Mouse (Mus musculus) left cerebral cortex, adult 2 months (tissue): Measurements from ENCODE around the gene Adgrf3. TPM values are rescaled to one million over a fixed set of nuclear protein-coding genes. Genes with fewer than 3 reads are reported as not detected.
A peak's percentile ranks its signal among the peaks of the same experiment; 100 is the strongest.
"Not testable (repeated sequence)": the region's sequence is repeated elsewhere in the genome, so short reads cannot be mapped to it uniquely, and the experiment has no call there.

Experiments
- DNase-seq, 2 experiments: peaks; one replicate each; pipeline ENCODE4 v3.0.0; 2021 to 2022; ENCODE audit warnings: low spot score in 2 of 2, mixed read lengths in 1 of 2; ENCODE audit errors: extremely low spot score in 1 of 2
- H3K27ac ChIP-seq: fragments of 200-600 bp; 2 replicates; pipeline ENCODE4 v1.8.1; 2022
- H3K4me3 ChIP-seq: fragments of 200-600 bp; 2 replicates; pipeline ENCODE4 v1.8.1; 2022
- CTCF ChIP-seq: fragments of 200-600 bp; IDR thresholded peaks from 2 replicates; pipeline ENCODE4 v1.8.1; 2022; ENCODE audit warnings: antibody characterized with exemption, mild to moderate bottlenecking, moderate library complexity
- intact Hi-C: fragments of 180-260 bp; cut with DNase I; formaldehyde crosslinking; loops from one replicate; pipeline ENCODE4 v1.15.1; 2025
- total RNA-seq, 2 experiments: library from RNA; stranded (reverse); gene quantifications; 2 replicates each; pipeline ENCODE4 v1.2.3; 2021

Adgrf3 gene
- total RNA-seq, 2 experiments from 2014 or later = not detected

DNA sequence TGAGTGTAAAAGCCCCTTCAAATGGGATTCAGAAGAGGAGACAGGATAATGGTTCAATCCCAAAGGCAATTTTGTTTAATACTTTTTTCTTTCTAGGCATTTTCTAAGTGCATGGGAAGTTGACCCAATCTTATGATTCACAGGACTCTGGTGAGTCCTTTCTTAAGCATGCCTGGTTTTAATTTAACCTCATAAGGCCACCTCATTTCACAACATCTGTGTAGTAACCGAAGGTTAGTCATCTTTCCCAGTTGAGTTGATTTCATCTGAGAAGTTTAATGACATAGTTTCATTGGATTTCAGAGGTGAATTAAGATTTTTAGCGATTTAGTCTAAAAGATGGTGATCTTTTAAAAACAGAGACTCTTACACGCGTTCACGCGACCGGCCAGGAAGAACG lies 17.2 kb upstream of the Adgrf3 start:
- DNase-seq = no peak
- Histone ChIP-seq H3K27ac (no peak overlapping the region), H3K4me3 (no peak overlapping the region)
- TF ChIP-seq CTCF = no peak
- intact Hi-C loops = no loop called here

DNA sequence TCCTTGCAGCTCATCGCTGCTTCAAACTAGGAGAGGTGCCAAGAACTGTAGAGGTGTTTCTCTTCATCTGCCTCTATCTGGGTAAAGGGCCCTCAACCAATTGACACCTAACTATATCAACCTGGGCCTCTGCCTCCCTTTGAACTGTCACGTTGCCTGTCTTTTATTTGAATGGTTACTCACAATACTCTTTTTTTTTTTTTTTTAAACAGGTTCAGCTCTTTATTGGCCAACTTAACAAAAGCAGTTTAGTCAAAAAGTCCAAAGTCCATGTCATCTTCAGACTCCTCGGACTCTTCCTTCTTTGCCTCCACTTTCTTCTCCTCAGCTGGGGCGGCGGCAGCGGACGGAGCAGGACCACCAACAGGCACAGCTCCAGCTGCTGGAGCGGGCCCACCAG lies 15.1 kb upstream of the Adgrf3 start:
- Histone ChIP-seq H3K27ac (no peak overlapping the region), H3K4me3 (no peak overlapping the region)
- DNase-seq = no peak
- no peak for TF ChIP-seq CTCF
- intact Hi-C loops = no loop called here

DNA sequence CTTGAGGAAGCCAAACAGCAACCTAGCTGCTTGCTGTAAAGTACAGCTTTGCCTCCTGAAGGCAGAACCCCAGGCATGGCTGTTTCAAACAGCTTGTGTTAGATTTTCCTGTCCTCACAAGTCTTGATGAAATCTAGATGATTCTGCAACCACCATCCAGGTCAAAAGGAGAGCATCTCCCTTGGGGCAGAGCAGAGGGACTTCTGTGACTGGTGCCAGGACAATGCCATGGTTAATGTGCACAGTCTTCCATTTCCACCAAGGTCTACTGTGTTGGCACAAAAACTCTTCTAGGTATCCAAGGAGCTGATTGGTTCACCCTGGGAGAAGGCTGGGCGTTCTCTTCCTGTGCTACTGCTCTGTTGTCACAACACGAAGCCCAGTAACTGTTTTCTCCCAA lies 14.2 kb upstream of the Adgrf3 start:
- Histone ChIP-seq H3K4me3 (no peak overlapping the region), H3K27ac (no peak overlapping the region)
- intact Hi-C loops = loop anchor here (5.0 kb wide), 1 partner anchor 423 kb away; no protein-coding TSS in a partner anchor
- no peak for DNase-seq
- no peak for TF ChIP-seq CTCF

DNA sequence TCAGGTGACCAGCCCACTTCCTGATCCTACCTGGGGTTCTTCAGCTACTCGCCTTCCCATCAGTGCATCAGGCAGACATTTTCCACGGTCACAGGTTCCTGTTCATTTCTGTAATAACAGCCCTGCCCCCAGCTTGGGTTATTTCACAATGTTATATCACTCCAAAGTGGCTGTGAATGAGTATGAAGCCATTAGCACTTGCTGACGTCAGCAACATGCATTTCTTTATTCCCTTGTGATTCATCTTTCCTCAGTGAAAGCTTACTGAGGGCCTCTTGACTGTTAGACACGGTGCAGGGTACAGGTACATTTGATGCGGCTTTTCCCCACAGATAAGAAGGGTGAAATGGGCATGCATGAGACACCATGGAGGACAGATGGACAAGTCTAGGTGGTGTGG lies 10.4 kb upstream of the Adgrf3 start:
- Histone ChIP-seq H3K27ac (no peak overlapping the region), H3K4me3 (no peak overlapping the region)
- DNase-seq = no peak
- no peak for TF ChIP-seq CTCF
- intact Hi-C loops = loop anchor here (5.0 kb wide), 1 partner anchor 426 kb away; no protein-coding TSS in a partner anchor

DNA sequence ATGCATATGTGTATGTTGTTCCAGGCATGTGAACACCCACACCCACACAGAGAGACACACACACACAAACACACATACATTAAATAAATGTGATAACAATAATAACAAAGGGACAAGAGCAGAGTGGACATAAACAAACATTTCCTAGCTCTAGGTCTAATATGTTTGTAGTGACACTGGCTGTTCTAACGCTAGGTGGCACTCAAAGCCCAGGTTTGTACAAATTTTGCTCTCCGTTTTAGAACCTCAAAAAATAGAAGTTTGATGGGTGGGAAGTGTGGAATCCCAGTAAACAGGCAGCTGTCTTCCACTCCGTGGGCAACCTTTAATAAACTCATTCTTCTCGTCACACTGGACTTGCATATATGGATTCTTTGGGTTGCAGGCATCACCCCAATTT lies 9.4 kb upstream of the Adgrf3 start:
- H3K4me3 ChIP-seq = no peak overlapping the region
- no peak overlapping the region for H3K27ac ChIP-seq
- peak; percentile 54 to 73 for DNase-seq
- intact Hi-C loops = loop anchor here (5.0 kb wide), 2 partner anchors 262 to 427 kb away; no protein-coding TSS in a partner anchor
- TF ChIP-seq CTCF = peak; percentile 83

DNA sequence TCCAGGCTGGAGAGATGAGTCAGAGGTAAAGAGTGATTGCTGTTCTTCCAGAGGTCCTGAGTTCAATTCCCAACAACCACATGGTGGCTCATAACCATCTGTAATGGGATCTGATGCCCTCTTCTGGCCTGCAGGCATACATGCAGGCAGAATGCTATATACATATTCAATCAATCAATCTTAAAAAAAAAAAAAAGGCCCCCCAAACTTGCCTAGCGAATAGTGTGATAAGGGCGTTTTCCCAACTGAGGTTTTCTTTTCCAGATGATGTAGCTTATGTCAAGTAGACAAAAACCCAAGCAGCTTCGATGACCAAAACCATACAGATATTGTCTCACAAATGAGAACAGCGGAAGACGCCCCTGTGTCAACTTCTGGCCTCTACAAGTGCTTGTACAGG lies 5.2 kb upstream of the Adgrf3 start:
- H3K27ac ChIP-seq, H3K4me3 ChIP-seq, DNase-seq: not testable (repeated sequence)
- intact Hi-C loops = loop anchor here (5.0 kb wide), 1 partner anchor 267 kb away; no protein-coding TSS in a partner anchor

DNA sequence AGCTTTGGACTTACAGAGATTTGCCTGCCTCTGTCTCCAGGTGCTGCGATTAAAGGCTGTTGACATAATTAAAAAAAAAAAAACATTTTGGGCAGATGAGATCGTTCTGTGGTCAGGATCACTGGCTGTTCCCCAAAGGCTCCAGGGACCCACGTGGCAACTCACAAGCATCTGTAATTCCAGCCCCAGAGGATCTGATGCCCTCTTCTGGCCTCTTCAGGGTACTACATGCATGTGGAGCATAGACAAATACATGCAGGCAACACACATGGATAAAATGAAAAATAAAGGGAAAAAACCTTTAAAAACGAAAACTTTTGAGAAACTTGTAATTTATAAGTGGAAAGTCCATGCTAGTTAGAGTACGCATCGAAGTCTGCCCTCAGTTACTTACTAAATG lies 1.8 kb upstream of the Adgrf3 start:
- H3K27ac ChIP-seq = no peak overlapping the region
- no peak overlapping the region for H3K4me3 ChIP-seq
- intact Hi-C loops = no loop called here
- DNase-seq = no peak
- peak; percentile 45 for TF ChIP-seq CTCF

DNA sequence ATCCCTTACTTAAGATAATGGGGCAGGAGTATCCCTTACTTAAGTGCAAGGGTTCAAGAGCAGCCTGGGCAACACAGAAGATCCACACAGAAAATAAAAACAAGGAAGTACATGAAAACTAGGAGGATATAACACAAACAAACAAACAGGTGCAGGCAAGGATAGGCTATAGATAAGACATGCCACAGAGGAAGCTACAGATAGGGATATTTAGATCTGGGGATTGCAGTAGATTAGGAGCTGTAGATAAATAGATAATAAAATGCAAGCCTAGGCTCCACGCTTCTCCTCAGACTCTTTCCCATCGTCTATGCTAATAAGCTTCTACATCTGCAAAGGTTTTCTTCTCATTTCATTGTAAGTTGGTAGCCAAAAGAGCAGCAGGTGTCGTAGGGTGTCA lies 488 bp downstream of the Adgrf3 start:
- DNase-seq = no peak
- Histone ChIP-seq H3K27ac (no peak overlapping the region), H3K4me3 (no peak overlapping the region)
- no peak for TF ChIP-seq CTCF
- intact Hi-C loops = no loop called here

DNA sequence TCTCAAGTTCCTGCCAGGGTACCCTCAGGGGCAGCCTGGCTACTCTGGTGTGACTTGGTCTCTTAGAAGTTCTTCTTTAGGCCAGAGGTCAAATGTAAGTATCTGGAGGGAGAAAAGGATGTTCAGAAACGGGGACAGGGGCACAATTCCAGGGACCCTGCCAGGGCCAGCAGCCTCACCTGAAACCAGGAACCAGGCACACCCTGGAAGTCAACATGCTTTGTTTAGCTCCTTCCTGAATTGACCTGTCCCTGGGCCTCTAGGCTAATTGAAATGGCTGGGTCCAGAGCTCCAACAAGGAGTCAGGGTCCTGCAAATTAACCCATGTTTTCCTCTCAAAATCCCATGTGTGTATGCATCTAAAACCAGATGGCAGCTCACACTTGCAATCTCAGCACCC lies 1.1 kb downstream of the Adgrf3 start:
- no peak for DNase-seq
- no peak overlapping the region for H3K27ac ChIP-seq
- H3K4me3 ChIP-seq = no peak overlapping the region
- no peak for TF ChIP-seq CTCF
- intact Hi-C loops = no loop called here

DNA sequence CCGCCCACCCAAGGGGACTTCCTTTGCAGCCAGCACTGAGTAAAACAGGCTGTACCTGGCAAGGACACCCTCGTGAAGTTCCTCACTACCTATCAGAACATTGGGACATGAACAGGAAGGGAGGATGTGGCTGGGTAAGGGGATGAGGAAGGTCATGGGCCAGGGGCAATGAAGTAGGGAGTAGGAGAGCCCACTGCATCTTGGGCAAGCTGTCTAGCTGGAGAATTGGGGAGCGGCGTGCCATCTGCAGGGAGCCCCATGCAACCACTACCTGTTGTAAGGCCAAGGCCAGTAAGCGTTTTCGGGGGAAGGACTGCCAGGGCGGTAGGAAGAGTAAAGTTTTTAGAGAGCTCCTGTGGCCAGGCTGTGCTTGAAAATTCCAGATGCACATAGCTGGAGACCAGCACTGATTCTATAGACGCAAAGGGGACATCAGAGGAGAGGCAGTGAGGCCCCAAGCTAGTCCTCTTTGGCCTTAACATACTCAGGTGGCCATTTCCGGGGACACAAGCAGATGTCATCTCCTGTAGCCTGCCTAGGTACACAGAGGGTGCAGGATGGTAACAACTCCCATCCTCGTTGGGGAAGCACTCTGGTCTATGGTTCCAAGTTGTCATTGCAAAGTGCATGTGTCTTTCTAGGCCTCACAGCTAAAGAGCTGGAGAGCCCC lies 2.2 kb downstream of the Adgrf3 start:
- no peak overlapping the region for H3K4me3 ChIP-seq
- no peak for DNase-seq
- TF ChIP-seq CTCF = no peak
- H3K27ac ChIP-seq = no peak overlapping the region
- intact Hi-C loops = no loop called here

DNA sequence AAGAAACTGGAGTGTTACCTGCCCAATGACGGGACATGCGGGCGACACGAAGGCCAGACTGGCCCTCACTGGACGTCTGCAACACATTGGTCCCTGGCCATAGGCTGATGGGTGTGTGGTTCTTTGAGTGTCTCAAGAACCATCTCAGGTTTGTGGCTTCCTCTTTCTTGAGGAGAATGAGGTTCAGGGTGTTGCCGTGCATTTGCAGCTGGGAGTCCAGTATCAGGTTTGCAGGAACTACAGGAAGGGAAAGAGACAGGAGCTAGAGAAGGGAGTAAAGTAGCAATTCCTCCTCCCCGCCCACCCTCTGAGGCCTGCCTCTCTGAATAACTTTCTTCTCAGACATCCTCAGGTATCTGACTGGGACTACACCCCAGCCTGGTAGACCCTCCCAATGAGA lies 3.3 kb downstream of the Adgrf3 start:
- intact Hi-C loops = no loop called here
- Histone ChIP-seq H3K27ac (no peak overlapping the region), H3K4me3 (no peak overlapping the region)
- DNase-seq = no peak
- no peak for TF ChIP-seq CTCF

DNA sequence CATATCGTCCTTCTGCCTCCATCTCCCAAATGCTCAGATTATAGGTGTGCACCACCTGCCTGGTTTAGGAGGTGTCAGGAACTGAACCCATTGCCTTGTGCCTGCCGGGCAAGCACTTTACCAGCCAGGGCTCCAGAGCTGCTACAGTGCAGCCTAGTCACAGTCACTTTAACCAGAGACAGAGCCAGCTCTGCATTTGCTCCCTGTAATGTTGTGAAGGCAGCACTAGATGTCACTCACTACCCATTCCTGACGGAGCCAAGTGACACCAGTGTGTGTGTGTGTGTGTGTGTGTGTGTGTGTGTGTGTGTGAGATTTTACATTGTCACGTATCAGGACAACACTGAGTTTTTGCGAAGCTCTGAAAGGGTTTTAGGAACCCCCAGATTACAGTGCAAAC lies 4.0 kb downstream of the Adgrf3 start:
- Histone ChIP-seq H3K27ac (no peak overlapping the region), H3K4me3 (no peak overlapping the region)
- DNase-seq = peak; percentile 33
- TF ChIP-seq CTCF = peak; percentile 62
- intact Hi-C loops = no loop called here

DNA sequence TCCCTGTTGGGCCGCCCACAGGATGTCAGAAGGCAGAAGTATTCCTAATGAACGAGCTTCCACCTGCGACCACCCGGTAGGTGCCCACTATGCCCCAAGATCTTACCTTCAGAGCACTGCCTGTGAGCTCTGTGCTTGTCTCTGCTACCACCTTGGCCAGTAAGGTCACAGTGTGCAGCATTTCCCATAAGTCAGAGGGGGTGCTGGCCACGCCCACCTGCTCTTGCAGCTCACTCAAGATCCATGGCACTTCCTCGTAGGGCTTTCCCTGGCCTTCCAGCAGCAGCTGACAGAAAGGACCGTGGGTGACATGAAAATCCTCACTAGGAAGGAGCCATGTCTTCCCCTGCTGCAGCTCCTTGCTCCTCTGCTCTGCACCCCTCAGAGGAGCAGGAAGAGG lies 7.3 kb downstream of the Adgrf3 start:
- intact Hi-C loops = no loop called here
- no peak for TF ChIP-seq CTCF
- DNase-seq = no peak
- Histone ChIP-seq H3K27ac (no peak overlapping the region), H3K4me3 (no peak overlapping the region)
